In genomic region chr16:31682291-31682690, GRCm38 (mm10) we compare ENCODE assay signal across 30 mouse cellular contexts.
"Had no signal": no experiment of that assay in that cellular context is flagged by ENCODE, and none has a peak within 500 bp of the region (broad histone marks: within the 10 kb centered on the region; RNA-seq: fewer than 3 reads in every experiment).

No protein-coding gene starts in this region.

- H3K9ac ChIP-seq: limb, embryonic 12.5 days; limb, embryonic 13.5 days; limb, embryonic 15.5 days; liver, embryonic 12.5 days; liver, embryonic 13.5 days; liver, embryonic 14.5 days; liver, embryonic 15.5 days; liver, postnatal 0 days; lung, embryonic 14.5 days; lung, embryonic 15.5 days; midbrain, embryonic 12.5 days; midbrain, embryonic 13.5 days; midbrain, embryonic 15.5 days had no signal

- ATAC-seq: liver, embryonic 12.5 days; liver, postnatal 0 days; lung, postnatal 0 days; midbrain, embryonic 13.5 days; midbrain, embryonic 15.5 days; midbrain, embryonic 16.5 days had no signal

- DNase-seq: left cerebral cortex, postnatal 4 days; liver; liver, embryonic 13.5 days; liver, postnatal 0 days; lung, adult 18-20 months; lung, adult 2 months; lung, embryonic 14.5 days; lung, postnatal 10 days; lung, postnatal 14 days; lung, postnatal 36 days; lung, postnatal 4 days; midbrain, embryonic 14.5 days had no signal

- H3K36me3 ChIP-seq: midbrain, embryonic 13.5 days; midbrain, embryonic 15.5 days had no signal

- H3K4me3 ChIP-seq: limb, embryonic 10.5 days; limb, embryonic 12.5 days; limb, embryonic 13.5 days; limb, embryonic 15.5 days; liver, embryonic 12.5 days; liver, embryonic 13.5 days; liver, embryonic 15.5 days; lung, embryonic 15.5 days; megakaryocyte, embryonic 14.5 days; midbrain, embryonic 10.5 days; midbrain, embryonic 12.5 days; midbrain, embryonic 13.5 days; midbrain, embryonic 15.5 days; myocyte had no signal

- H3K9me3 ChIP-seq: limb, embryonic 10.5 days; limb, embryonic 12.5 days; limb, embryonic 13.5 days; limb, embryonic 15.5 days; liver, embryonic 12.5 days; liver, embryonic 13.5 days; liver, embryonic 15.5 days; lung, embryonic 15.5 days; megakaryocyte, embryonic 14.5 days; midbrain, embryonic 10.5 days; midbrain, embryonic 12.5 days; midbrain, embryonic 13.5 days; midbrain, embryonic 15.5 days had no signal

- H3K4me2 ChIP-seq: limb, embryonic 12.5 days; limb, embryonic 13.5 days; limb, embryonic 15.5 days; liver, embryonic 12.5 days; liver, embryonic 13.5 days; liver, embryonic 15.5 days; lung, embryonic 14.5 days; lung, embryonic 15.5 days; midbrain, embryonic 11.5 days; midbrain, embryonic 12.5 days; midbrain, embryonic 13.5 days; midbrain, embryonic 15.5 days had no signal

- H3K27me3 ChIP-seq: limb, embryonic 12.5 days; limb, embryonic 13.5 days; limb, embryonic 15.5 days; liver, embryonic 12.5 days; liver, embryonic 13.5 days; liver, embryonic 15.5 days; lung, embryonic 15.5 days; megakaryocyte, embryonic 14.5 days; midbrain, embryonic 12.5 days; midbrain, embryonic 13.5 days; midbrain, embryonic 15.5 days had no signal

- H3K4me1 ChIP-seq: limb, embryonic 10.5 days; limb, embryonic 12.5 days; limb, embryonic 13.5 days; limb, embryonic 15.5 days; lung, embryonic 15.5 days; midbrain, embryonic 10.5 days; midbrain, embryonic 12.5 days; midbrain, embryonic 13.5 days; midbrain, embryonic 15.5 days had no signal

- H3K27ac ChIP-seq: limb, embryonic 10.5 days; limb, embryonic 12.5 days; limb, embryonic 13.5 days; limb, embryonic 15.5 days; liver, embryonic 12.5 days; liver, embryonic 13.5 days; liver, embryonic 14.5 days; liver, embryonic 15.5 days; lung, embryonic 15.5 days; macrophage; midbrain, embryonic 10.5 days; midbrain, embryonic 12.5 days; midbrain, embryonic 13.5 days; midbrain, embryonic 15.5 days had no signal
